Mouse (Mus musculus) adrenal gland, adult 10 weeks (tissue): ENCODE measurements around the gene Saa2. TPM values are rescaled to one million over a fixed set of nuclear protein-coding genes. Genes with fewer than 3 reads are reported as not detected.

ENCODE experiments used
- polyA plus RNA-seq: library from polyadenylated mRNA; stranded (reverse); fragments of 350-450 nt; fragmentation: Illumina TruSeq; extraction: RNeasy Lipid Tissue Mini Kit (QIAGEN cat#74804); gene quantifications from one replicate; pipeline ENCODE4 v1.2.3, GENCODE M21; 2014; ENCODE audit warnings: low read depth, low replicate concordance

Gene Saa2
- polyA plus RNA-seq = not detected

GRCm38 (mm10) chr7:46751490-46751889 is at the start of gene Saa2:
Saa2 (plus strand) TSS chr7:46751790.

GRCm38 (mm10) chr7:46710390-46710844 is 41.2 kb upstream of the Saa2 start, which contains the start of gene Saal1:
Saal1 (minus strand) TSS chr7:46710680.

GRCm38 (mm10) chr7:46715600-46715999 is 36.0 kb upstream of the Saa2 start, which contains the start of gene Saa3:
Saa3 (minus strand) TSS chr7:46715700.

GRCm38 (mm10) chr7:46732458-46732857 is 19.1 kb upstream of the Saa2 start, which contains the start of gene Saa4:
Saa4 (minus strand) TSS chr7:46732603.

GRCm38 (mm10) chr7:46742880-46743279 is 8.7 kb upstream of the Saa2 start, which contains the start of gene Saa1:
Saa1 (minus strand) TSS chr7:46742980.

GRCm38 (mm10) chr7:46795287-46796205 is 44.0 kb downstream of the Saa2 start, which contains the start of the genes Hps5 and Gtf2h1:
Hps5 (minus strand) TSS chr7:46796064.
Gtf2h1 (plus strand) TSS chr7:46796103.

Other genes starting within 250 kb of the Saa2 start
- gene Sergef, start 112.0 kb upstream of the Saa2 start, polyA plus RNA-seq = 2.1 TPM
- not detected for gene Tph1, start 79.3 kb upstream of the Saa2 start, polyA plus RNA-seq
- gene Saal1, start 41.1 kb upstream of the Saa2 start, polyA plus RNA-seq = 5.3 TPM
- gene Saa3, start 36.1 kb upstream of the Saa2 start, polyA plus RNA-seq = not detected
- gene Saa4, start 19.2 kb upstream of the Saa2 start, polyA plus RNA-seq = not detected
- not detected for gene Saa1, start 8.8 kb upstream of the Saa2 start, polyA plus RNA-seq
- 26.5 TPM for gene Hps5, start 44.3 kb downstream of the Saa2 start, polyA plus RNA-seq
- gene Gtf2h1, start 44.3 kb downstream of the Saa2 start, polyA plus RNA-seq = 89.9 TPM
- gene Ldha, start 89.7 kb downstream of the Saa2 start, polyA plus RNA-seq = 91.6 TPM
- gene Ldhc, start 109.4 kb downstream of the Saa2 start, polyA plus RNA-seq = not detected
- gene Tsg101, start 168.2 kb downstream of the Saa2 start, polyA plus RNA-seq = 405 TPM
- gene Uevld, start 206.7 kb downstream of the Saa2 start, polyA plus RNA-seq = 34.7 TPM
- gene Gm9999, start 231.8 kb downstream of the Saa2 start, polyA plus RNA-seq = not detected